Mouse (Mus musculus): Measurements from ENCODE around the gene Rab17. TPM values are rescaled to one million over a fixed set of nuclear protein-coding genes. Genes with fewer than 3 reads are reported as not detected.

The Rab17 gene
- polyA plus RNA-seq, 1 experiment = not detected

DNA sequence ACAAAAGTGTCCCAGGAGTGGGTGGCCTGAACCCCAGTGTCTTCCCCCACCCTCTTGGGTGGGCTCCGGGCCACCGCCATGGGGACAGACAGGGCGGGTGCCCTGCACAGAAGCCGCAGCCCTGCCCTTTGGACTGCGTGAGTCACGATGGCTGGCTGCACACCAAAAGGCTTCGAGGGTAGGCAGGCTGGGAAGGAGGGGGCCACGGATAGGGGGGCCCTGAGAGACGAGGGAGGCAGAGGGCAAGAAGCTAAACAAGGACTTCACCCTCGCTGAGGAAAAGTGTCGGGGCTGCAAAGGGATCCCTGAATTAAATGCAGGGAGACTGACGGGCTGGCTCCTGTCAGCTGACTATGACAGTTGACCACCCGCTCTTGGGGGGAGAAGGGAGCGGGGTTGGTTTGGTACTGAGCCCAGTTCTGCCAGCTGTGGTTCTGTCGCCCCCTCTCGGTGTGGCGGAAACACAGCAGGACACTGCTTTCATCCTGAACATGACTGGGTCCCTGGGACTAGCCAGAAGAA is 59.8 kb downstream of the Rab17 start:
- H3K27ac ChIP-seq (ENCODE audit: insufficient read depth, low read depth, low read length) = no peak overlapping the region
- H3K4me3 ChIP-seq (ENCODE audit: insufficient read depth, low read depth, low read length) = peak overlapping the region; percentile 4; the same call in 1 of the 2 replicates
- peaks cover 10% of the 10 kb centered on the region for H3K4me1 ChIP-seq (ENCODE audit: control insufficient read depth, insufficient read depth, low read length)
- TF ChIP-seq CTCF (IDR thresholded peaks at IDR 0.05; ENCODE audit: insufficient read depth, low read depth, low read length) = no peak
- no peak for TF ChIP-seq POLR2A (IDR thresholded peaks at IDR 0.05; ENCODE audit: insufficient read depth, low read depth, low read length)
- 19% methylated on average over 17 of the region's 17 CpGs for WGBS

- no peak overlapping the region for H3K27ac ChIP-seq (ENCODE audit: insufficient read depth, low read depth, low read length)
- no peak for TF ChIP-seq POLR2A (IDR thresholded peaks at IDR 0.05; ENCODE audit: insufficient read depth, low read depth, low read length)
- no peak for TF ChIP-seq CTCF (IDR thresholded peaks at IDR 0.05; ENCODE audit: insufficient read depth, low read depth, low read length)
- peaks cover 8% of the 10 kb centered on the region for H3K4me1 ChIP-seq (ENCODE audit: control insufficient read depth, insufficient read depth, low read length)
- H3K4me3 ChIP-seq (ENCODE audit: insufficient read depth, low read depth, low read length) = no peak overlapping the region
Observed at GRCm38 (mm10) chr1:90909161-90909560, 60.3 kb downstream of the Rab17 start.

Other genes starting within 250 kb of the Rab17 start
- gene Col6a3, start 125.7 kb downstream of the Rab17 start, polyA plus RNA-seq (2012; ENCODE audit: insufficient read depth, insufficient read length, low replicate concordance, missing spikeins) = not detected in 2 replicates
- not detected in 2 replicates for gene Mlph, start 54.6 kb downstream of the Rab17 start, polyA plus RNA-seq (2012; ENCODE audit: insufficient read depth, insufficient read length, low replicate concordance, missing spikeins)
- not detected in 2 replicates for gene Prlh, start 16.6 kb downstream of the Rab17 start, polyA plus RNA-seq (2012; ENCODE audit: insufficient read depth, insufficient read length, low replicate concordance, missing spikeins)
- gene Lrrfip1, start 29.1 kb upstream of the Rab17 start, polyA plus RNA-seq (2012; ENCODE audit: insufficient read depth, insufficient read length, low replicate concordance, missing spikeins) = not detected in 2 replicates
- gene Rbm44, start 175.4 kb upstream of the Rab17 start, polyA plus RNA-seq (2012; ENCODE audit: insufficient read depth, insufficient read length, low replicate concordance, missing spikeins) = not detected in 2 replicates
- gene Ramp1, start 210.2 kb upstream of the Rab17 start, polyA plus RNA-seq (2012; ENCODE audit: insufficient read depth, insufficient read length, low replicate concordance, missing spikeins) = not detected in 2 replicates